Mouse (Mus musculus) heart, postnatal 0 days (tissue): Measurements from ENCODE around the gene Olfr718-ps1.

Source experiments
- CTCF ChIP-seq: IDR thresholded peaks from 2 replicates; pipeline ENCODE4 v1.5.1; 2016; ENCODE audit warnings: antibody characterized with exemption, control low read depth, low read depth
- EP300 ChIP-seq: IDR thresholded peaks from 2 replicates; pipeline ENCODE4 v1.6.1; 2016; ENCODE audit warnings: antibody characterized with exemption, low read depth

- no peak for TF ChIP-seq CTCF
- no peak for TF ChIP-seq EP300
These were observed 17.0 kb downstream of the Olfr718-ps1 start for GRCm38 (mm10) chr5:143130342-143130741.
